Mouse (Mus musculus) right cerebral cortex, postnatal 36 days (tissue): Measurements from ENCODE around the gene Rnf183.
A peak's percentile ranks its signal among the peaks of the same experiment; 100 is the strongest.

ENCODE experiments used
- DNase-seq, 2 experiments: peaks; one replicate each; pipeline ENCODE4 v3.0.0; 2022; ENCODE audit warnings: low spot score in 2 of 2, mixed read lengths in 1 of 2

Rnf183 gene

GRCm38 (mm10) chr4:62431522-62431921 lies 3.5 kb downstream of the Rnf183 start:
- no peak for DNase-seq

- no peak for DNase-seq
Measured at GRCm38 (mm10) chr4:62430678-62431077, 4.4 kb downstream of the Rnf183 start.

GRCm38 (mm10) chr4:62429616-62430015 lies 5.4 kb downstream of the Rnf183 start:
- DNase-seq: no peak

DNA sequence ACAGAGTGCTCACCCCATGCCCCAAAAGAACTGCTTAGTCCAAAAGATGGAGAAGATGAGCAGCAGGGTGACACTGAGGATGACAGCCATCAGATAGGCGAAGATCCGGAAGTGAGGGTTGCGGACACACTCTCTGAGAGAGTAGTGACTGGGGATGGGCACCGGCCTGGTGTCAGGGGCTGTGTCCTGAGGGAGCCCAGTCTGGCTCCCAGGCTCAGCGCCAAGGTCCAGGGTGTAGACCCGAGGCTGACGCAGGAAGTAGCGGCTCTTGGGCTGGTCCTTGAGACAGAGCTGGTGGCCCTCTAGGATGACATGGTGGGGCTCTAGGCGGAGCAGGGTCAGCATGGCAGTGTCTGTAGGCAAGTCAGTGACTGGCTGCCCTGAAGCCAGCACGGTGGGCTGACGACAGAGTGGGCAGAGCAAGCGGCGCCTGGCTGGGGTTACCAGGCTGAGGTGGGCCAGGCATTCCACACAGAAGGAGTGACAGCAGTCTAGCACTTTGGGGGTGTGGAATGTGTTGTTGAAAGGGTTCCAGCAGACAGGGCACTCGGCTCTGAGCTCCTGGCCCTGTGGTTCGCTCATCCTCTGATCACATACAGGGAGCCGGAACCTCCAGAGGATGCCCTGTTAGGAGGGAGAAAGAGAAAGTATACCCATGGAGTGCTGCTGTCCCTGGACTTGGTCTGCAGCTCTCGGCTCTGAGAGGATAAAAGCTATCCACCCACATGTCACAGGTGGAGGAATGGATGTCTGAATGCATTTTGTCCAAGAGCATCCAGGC lies 6.9 kb downstream of the Rnf183 start:
- no peak for DNase-seq

DNA sequence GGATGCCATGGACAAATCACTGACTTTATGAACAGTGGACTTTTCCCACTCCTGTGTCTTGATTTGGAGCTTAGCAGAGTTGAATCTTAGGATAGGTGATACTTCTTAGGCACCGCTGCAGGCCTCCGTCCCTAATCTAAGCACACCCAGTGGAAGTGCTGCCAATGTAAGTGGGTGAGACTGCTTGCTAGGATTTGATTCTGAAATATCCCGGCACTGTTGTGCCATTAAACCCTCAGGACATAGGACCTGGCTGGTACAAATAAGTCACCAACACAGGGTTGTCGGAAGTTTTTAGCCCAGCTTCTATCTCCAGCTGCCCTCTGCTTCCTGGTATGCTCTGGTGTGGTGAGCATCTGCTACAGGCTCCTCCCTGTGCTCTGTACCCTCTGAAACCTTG lies 9.2 kb downstream of the Rnf183 start:
- no peak for DNase-seq

DNA sequence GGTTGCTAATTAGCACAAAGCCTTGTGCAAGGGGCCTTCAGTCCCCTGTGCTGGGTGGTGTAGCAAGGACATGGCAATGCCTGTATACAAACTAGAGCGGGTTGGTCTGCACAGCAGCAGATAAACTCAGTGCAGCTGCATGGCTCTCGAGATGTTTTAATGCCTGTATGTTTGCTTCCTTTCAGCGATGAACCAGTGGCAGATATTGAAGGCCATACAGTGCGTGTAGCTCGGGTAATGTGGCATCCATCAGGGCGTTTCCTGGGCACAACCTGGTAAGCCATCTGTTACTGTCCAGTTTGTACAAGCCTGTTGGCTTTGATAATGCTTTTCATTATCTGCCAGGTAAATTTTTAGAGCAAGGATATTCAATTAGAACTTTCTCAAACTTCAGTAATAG lies 16.0 kb downstream of the Rnf183 start:
- DNase-seq: no peak

- DNase-seq: no peak
Measured at GRCm38 (mm10) chr4:62418448-62418847, 16.6 kb downstream of the Rnf183 start.

DNA sequence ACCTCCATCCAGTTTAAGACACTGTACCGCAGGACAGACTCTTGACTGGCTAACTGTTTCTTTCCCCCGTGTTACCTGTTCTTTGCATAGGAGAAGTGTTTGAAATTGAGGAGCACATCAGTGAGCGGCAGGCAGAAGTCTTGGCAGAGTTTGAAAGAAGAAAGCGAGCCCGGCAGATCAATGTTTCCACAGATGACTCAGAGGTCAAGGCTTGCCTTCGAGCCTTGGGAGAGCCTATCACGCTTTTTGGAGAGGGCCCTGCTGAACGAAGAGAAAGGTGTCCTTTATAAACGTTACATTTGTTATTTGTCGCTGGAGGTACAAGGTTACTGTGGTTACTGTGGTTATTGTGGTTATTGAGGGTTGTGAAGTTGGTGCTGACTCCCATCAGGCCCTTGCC lies 23.4 kb downstream of the Rnf183 start:
- no peak for DNase-seq

- no peak for DNase-seq
Measured at GRCm38 (mm10) chr4:62410325-62410724, 24.7 kb downstream of the Rnf183 start.

- no peak for DNase-seq
Measured at GRCm38 (mm10) chr4:62409615-62410014, 25.4 kb downstream of the Rnf183 start.

DNA sequence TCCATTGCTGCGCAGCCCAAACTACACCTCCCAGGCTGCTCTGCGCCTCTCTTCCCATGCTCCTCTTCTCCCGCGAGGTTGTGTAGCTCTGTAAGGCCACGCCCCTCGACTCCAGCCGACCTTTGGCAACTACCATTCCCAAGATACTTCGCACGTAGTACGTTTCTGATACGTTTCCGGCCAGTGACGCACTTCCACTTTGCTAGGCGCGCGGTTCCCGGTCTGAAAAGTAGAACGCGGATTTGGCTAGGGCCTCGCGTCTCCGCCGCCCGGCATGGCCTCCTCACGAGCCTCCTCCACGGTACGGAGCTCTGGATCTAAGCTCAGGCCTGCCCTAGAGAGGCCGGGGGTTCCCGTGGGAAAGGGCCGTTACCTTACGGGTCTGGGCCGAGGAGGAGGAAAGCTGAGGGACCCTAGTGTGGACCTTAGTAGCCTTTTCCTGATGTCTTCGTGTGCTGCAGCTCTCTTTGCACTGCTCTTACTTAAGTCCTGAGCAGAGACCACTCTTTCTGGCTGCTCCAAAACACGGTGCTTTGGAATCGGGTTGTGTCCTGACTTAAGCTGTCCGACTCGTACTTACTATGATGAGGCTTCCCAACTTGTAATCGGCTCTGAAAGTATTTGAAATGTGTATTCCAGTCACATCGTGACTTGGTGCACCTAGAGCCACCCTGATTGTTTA lies 26.3 kb downstream of the Rnf183 start, which contains the start of the genes Cdc26 and Prpf4:
Cdc26 (minus strand) TSS at position 42 of the 682 bp plus-strand sequence.
Prpf4 (plus strand) TSS at position 197 of the 682 bp plus-strand sequence.
- DNase-seq: peak; percentile 99

DNA sequence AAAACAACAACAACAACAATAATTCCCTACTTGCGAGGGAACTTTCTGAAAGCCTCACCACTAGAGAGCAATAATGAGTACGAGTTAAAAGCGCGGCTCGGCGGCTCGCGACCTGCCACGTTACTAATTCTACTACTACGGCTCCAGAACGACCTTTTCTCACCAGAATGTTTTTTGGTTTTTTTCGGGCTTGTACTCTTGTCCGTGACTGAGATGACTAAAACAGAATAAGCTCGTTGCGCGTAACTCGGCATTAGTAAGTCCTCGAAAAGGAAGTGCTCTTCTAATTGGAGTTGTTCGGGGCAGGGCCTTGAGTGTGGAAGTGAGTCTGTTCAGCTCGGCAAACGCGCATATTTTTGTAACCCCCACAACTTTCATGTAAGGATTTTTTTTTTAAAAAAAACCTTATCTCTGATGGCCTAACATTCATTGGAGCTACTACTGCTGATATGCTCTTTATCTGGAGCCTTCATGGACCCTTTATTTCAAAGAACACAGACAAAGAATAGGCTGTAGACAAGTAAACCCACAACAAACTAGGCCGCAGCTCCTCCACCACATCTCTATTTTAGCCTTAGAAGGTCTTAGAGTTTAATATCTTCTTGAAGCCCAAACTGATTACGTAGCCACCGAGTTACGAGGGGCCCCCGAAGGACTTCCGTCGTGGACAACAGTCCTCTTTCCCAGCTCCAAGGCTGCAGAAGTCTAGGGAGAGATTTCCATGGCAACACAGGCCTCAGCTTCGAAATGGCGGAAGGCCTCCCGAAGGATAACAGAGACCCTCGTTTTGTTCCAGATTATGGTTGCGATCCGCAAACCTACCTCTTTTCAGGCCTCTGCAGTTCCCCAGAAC lies 27.1 kb downstream of the Rnf183 start:
- peak; percentile 33 to 53 for DNase-seq

GRCm38 (mm10) chr4:62406133-62406532 lies 28.9 kb downstream of the Rnf183 start:
- DNase-seq: no peak

DNA sequence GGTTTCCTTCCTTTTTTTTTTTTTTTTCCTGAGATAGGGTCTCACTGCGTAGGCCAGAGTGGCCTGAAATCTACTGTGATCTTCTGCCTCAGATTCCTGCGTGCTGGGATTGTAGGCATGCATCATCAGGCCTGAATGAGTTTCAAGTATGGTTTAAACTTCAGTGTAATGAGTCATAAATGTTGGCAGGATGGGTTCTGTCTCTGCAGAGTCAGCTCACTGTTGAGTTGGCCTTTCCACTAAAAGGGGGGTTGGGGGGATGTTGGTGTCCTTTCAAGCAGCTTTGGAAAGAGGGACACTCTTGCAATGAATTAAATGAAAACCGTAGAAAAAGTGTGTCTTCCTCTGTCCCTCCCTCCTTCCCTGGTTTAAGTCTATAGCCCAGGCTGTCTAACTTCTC lies 36.1 kb downstream of the Rnf183 start:
- no peak for DNase-seq

DNA sequence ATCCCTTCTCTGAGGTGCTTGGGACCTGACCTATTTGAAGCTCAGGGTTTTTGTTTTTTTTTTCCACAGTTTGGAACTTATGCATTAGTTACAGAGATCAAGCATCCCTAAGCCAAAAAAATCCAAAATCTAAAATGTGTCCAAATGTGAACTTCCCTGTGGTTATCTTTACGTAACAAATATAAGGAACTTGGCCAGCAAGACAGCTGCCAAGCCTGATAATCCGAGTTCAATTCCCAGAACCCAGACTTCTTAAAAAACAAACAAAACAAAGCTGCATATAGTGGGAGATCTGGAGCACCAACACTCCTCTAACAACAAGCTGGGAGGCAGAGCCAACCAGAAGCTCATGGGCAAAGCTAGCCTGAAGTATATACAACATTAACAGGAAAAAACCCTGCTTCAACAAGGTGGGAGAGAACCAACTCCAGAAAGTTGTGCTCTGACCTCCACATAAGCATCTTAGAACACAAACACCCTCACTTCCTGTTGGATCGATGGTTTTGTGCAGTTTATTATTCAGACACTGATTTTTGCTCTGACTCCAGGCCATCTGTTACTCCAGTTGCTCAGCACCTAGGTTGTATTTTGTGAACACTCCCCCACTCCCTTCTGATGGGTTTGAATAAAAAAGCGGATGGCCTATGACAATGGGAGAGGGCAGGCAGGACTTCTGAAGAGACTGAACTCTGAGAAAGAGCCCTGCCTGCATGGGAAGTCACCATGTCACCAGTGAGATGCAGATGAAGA lies 37.3 kb downstream of the Rnf183 start:
- DNase-seq: no peak

DNA sequence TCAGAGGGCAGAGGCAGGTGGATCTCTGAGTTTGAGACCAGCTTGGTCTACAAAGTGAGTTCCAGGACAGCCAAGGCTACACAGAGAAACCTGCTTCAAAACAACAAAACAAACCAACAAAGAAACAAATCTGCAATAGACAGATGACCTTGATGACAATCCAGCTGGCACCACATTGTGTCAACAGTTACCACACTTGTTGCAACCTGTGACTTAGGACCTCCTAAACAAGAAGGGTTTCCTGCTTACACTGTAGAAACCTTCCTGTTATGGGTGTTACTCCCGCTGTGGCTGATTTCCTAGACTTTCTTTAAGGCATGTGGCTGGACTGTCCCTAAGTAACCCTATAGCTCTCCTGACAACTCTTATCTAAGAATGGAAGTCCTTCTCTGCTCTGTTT lies 39.2 kb downstream of the Rnf183 start:
- no peak for DNase-seq

DNA sequence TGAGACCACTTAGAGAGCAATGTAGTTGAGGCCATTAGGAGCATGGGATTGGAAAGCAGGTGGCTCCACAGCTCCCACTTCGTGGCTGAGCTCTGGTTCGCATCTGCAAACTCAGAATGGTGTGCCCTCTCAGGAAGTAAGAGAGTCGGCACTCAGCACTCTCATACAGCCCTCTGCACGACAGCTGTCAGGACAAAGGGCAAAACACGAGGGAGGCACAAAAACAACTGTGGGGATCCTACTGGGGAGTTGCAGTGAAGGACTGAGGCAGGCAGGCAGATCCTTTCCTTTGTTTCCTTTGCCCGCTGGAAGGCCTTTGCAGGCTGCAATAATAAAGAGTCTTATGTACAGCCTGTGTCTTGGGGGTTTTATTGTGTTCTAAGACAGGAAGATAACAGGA lies 41.6 kb downstream of the Rnf183 start:
- no peak for DNase-seq

GRCm38 (mm10) chr4:62391892-62392291 lies 43.2 kb downstream of the Rnf183 start:
- no peak for DNase-seq

GRCm38 (mm10) chr4:62389592-62390512 lies 45.2 kb downstream of the Rnf183 start:
- no peak for DNase-seq

- no peak for DNase-seq
Measured at GRCm38 (mm10) chr4:62385439-62385838, 49.6 kb downstream of the Rnf183 start.
